Mouse (Mus musculus) erythroblast, embryonic 14.5 days (primary cell): ENCODE data around the gene Runx2. TPM values are rescaled to one million over a fixed set of nuclear protein-coding genes. Genes with fewer than 3 reads are reported as not detected.

Source experiments
- H3K27me3 ChIP-seq: 2 replicates; pipeline ENCODE4 v1.6.1; 2012; ENCODE audit warnings: inconsistent platforms; ENCODE audit not compliant: control insufficient read depth
- H3K36me3 ChIP-seq: 2 replicates; pipeline ENCODE4 v1.6.1; 2012; ENCODE audit warnings: mild to moderate bottlenecking, inconsistent platforms; ENCODE audit not compliant: control insufficient read depth
- H3K4me1 ChIP-seq: 2 replicates; pipeline ENCODE4 v1.6.1; 2012; ENCODE audit warnings: inconsistent platforms; ENCODE audit not compliant: control insufficient read depth
- H3K4me3 ChIP-seq: replicated peaks from 2 replicates; pipeline ENCODE3; 2012; ENCODE audit warnings: moderate library complexity, mild to moderate bottlenecking, inconsistent platforms
- H3K9me3 ChIP-seq: 2 replicates; pipeline ENCODE4 v1.6.1; 2012; ENCODE audit warnings: low read length, inconsistent platforms, mixed read lengths; ENCODE audit not compliant: control insufficient read depth
- GATA1 ChIP-seq: IDR thresholded peaks from 2 replicates; pipeline ENCODE4 v1.6.1; 2012; ENCODE audit warnings: low read length, inconsistent platforms, mixed read lengths
- TAL1 ChIP-seq: IDR thresholded peaks from 3 replicates; pipeline ENCODE4 v1.6.1; 2012; ENCODE audit warnings: low read length, inconsistent platforms, mixed read lengths
- polyA plus RNA-seq: library from polyadenylated mRNA; stranded (reverse); fragments of >175 nt; gene quantifications from 2 replicates; pipeline ENCODE4 v1.2.3, GENCODE M21; 2012

Runx2 gene
- polyA plus RNA-seq, 1 experiment: 0.05 TPM

- no peaks in the 10 kb centered on the region for H3K9me3 ChIP-seq
- no peak overlapping the region for H3K4me3 ChIP-seq
- no peak for TF ChIP-seq TAL1
- TF ChIP-seq GATA1: no peak
- H3K4me1 ChIP-seq: no peaks in the 10 kb centered on the region
- H3K27me3 ChIP-seq: no peaks in the 10 kb centered on the region
- H3K36me3 ChIP-seq: no peaks in the 10 kb centered on the region
Observed at GRCm38 (mm10) chr17:44565884-44566515, 248.6 kb downstream of the Runx2 start.

- H3K9me3 ChIP-seq: no peaks in the 10 kb centered on the region
- no peaks in the 10 kb centered on the region for H3K36me3 ChIP-seq
- H3K27me3 ChIP-seq: no peaks in the 10 kb centered on the region
- H3K4me1 ChIP-seq: no peaks in the 10 kb centered on the region
- TF ChIP-seq GATA1: no peak
- TF ChIP-seq TAL1: no peak
- no peak overlapping the region for H3K4me3 ChIP-seq
Observed at GRCm38 (mm10) chr17:44565311-44565831, 249.2 kb downstream of the Runx2 start.

- H3K9me3 ChIP-seq: no peaks in the 10 kb centered on the region
- TF ChIP-seq TAL1 (no peak), GATA1 (no peak)
- no peak overlapping the region for H3K4me3 ChIP-seq
Observed at GRCm38 (mm10) chr17:44564611-44565198, 249.9 kb downstream of the Runx2 start.

GRCm38 (mm10) chr17:44560016-44560415, 254.6 kb downstream of the Runx2 start:
- no peaks in the 10 kb centered on the region for H3K9me3 ChIP-seq
- TF ChIP-seq TAL1 (no peak), GATA1 (no peak)
- H3K36me3 ChIP-seq: no peaks in the 10 kb centered on the region
- no peaks in the 10 kb centered on the region for H3K27me3 ChIP-seq
- H3K4me3 ChIP-seq: no peak overlapping the region
- no peaks in the 10 kb centered on the region for H3K4me1 ChIP-seq

More at GRCm38 (mm10) chr17:44564611-44565198, 249.9 kb downstream of the Runx2 start:
- no peaks in the 10 kb centered on the region for H3K36me3 ChIP-seq
- H3K27me3 ChIP-seq: no peaks in the 10 kb centered on the region
- H3K4me1 ChIP-seq: no peaks in the 10 kb centered on the region

- TF ChIP-seq TAL1 (no peak), GATA1 (no peak)
- Histone ChIP-seq H3K36me3 (no peaks in the 10 kb centered on the region), H3K27me3 (no peaks in the 10 kb centered on the region), H3K9me3 (no peaks in the 10 kb centered on the region), H3K4me1 (no peaks in the 10 kb centered on the region), H3K4me3 (no peak overlapping the region)
Observed at GRCm38 (mm10) chr17:44557199-44558111, 257.1 kb downstream of the Runx2 start.

GRCm38 (mm10) chr17:44554941-44555340, 259.7 kb downstream of the Runx2 start:
- H3K9me3 ChIP-seq: no peaks in the 10 kb centered on the region

GRCm38 (mm10) chr17:44549551-44549950, 265.0 kb downstream of the Runx2 start:
- Histone ChIP-seq H3K4me1 (no peaks in the 10 kb centered on the region), H3K27me3 (no peaks in the 10 kb centered on the region), H3K4me3 (no peak overlapping the region), H3K9me3 (no peaks in the 10 kb centered on the region), H3K36me3 (no peaks in the 10 kb centered on the region)
- TF ChIP-seq GATA1 (no peak), TAL1 (no peak)

More at GRCm38 (mm10) chr17:44554941-44555340, 259.7 kb downstream of the Runx2 start:
- TF ChIP-seq GATA1 (no peak), TAL1 (no peak)
- H3K27me3 ChIP-seq: no peaks in the 10 kb centered on the region
- no peaks in the 10 kb centered on the region for H3K4me1 ChIP-seq
- H3K4me3 ChIP-seq: no peak overlapping the region
- H3K36me3 ChIP-seq: no peaks in the 10 kb centered on the region

GRCm38 (mm10) chr17:44547922-44548321, 266.7 kb downstream of the Runx2 start:
- H3K4me1 ChIP-seq: no peaks in the 10 kb centered on the region
- H3K9me3 ChIP-seq: no peaks in the 10 kb centered on the region
- no peak overlapping the region for H3K4me3 ChIP-seq
- H3K27me3 ChIP-seq: no peaks in the 10 kb centered on the region
- TF ChIP-seq GATA1 (no peak), TAL1 (no peak)
- H3K36me3 ChIP-seq: no peaks in the 10 kb centered on the region

- Histone ChIP-seq H3K4me3 (no peak overlapping the region), H3K27me3 (no peaks in the 10 kb centered on the region), H3K9me3 (no peaks in the 10 kb centered on the region), H3K36me3 (no peaks in the 10 kb centered on the region), H3K4me1 (no peaks in the 10 kb centered on the region)
- TF ChIP-seq GATA1: no peak
- no peak for TF ChIP-seq TAL1
Observed at GRCm38 (mm10) chr17:44546801-44547200, 267.8 kb downstream of the Runx2 start.
